Mouse (Mus musculus): ENCODE results near the gene Mrln. TPM values are rescaled to one million over a fixed set of nuclear protein-coding genes. Genes with fewer than 3 reads are reported as not detected.
A peak's percentile ranks its signal among the peaks of the same experiment; 100 is the strongest.
"Not testable (repeated sequence)": the region's sequence is repeated elsewhere in the genome, so short reads cannot be mapped to it uniquely, and the experiment has no call there.

The Mrln gene
- total RNA-seq, 2 experiments from 2014 or later = not detected

- no peak for DNase-seq (ENCODE audit: extremely low spot score in 1 of 2, low spot score in 1 of 2)
Measured at GRCm38 (mm10) chr10:70194283-70194682, 10.2 kb upstream of the Mrln start.

- DNase-seq (ENCODE audit: extremely low spot score in 1 of 2, low spot score in 1 of 2) = no peak
Measured at GRCm38 (mm10) chr10:70195279-70195678, 9.2 kb upstream of the Mrln start.

DNA sequence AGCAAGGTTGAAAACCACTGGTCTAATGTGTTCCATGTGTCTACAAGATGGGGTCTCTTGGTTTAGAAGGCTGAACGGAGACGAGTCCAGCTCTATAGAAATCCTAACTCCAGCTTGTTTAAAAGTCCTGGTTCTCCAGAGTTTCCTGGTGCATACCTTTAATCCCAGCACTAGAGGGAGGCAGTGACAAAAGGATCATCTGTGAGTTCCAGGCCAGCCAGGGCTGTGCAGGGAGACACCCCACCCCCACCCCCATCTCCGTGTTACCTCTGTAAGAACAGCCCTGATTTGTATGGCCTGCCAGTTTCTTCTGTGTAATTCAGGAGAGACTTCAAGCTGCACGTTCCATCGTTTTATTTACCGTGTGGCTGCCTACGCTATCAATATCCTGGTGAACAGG, 8.7 kb upstream of the Mrln start:
- DNase-seq (ENCODE audit: extremely low spot score in 1 of 2, low spot score in 1 of 2) = no peak

GRCm38 (mm10) chr10:70196666-70197065, 7.8 kb upstream of the Mrln start:
- DNase-seq (ENCODE audit: extremely low spot score in 1 of 2, low spot score in 1 of 2) = no peak

DNA sequence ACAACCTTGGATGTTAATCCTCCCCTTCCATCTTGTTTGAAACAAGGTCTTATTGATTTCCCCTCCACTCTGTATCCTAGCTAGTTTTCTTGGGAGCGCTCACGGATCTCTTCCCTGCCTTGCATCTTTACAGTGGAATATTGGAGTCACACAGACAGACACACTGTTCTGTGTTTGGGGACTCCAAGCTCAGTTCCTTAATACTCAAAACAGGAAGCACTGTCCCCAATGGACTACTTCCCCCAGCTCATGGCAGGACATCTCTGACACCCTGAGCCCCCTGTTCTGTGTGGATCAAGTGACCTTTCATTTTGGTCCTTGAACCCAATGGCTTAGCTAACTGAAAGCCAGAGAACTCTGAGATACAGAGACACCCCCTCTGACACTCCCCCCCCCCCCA, 6.9 kb upstream of the Mrln start:
- no peak for DNase-seq (ENCODE audit: extremely low spot score in 1 of 2, low spot score in 1 of 2)

GRCm38 (mm10) chr10:70198012-70198411, 6.5 kb upstream of the Mrln start:
- DNase-seq (ENCODE audit: extremely low spot score in 1 of 2, low spot score in 1 of 2) = no peak

DNA sequence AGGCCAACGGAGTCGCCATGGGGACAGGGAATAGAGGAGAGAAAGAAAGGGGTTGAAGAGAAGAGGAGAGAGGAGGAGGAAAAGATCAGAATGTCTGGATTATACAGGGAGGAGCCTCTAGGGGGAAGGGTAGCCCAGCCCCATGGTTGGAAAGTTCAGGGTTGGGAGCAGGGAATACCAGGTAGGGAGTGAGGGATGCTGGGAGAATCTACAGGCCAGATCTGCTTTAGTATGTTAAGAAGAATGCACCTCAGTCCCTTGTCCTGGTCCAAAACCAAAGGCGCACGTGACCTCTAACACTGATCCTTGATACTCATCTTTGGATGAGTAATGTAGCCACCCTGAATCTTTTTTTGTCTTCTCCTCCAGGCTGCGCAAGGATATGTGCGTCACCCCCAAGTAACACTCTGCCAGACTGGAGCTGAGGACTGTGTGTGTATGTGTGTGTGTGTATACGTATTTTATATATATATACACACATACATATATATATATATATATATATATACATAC, 5.5 kb upstream of the Mrln start:
- DNase-seq (ENCODE audit: extremely low spot score in 1 of 2, low spot score in 1 of 2) = no peak

- DNase-seq (ENCODE audit: extremely low spot score in 1 of 2, low spot score in 1 of 2) = no peak
Measured at GRCm38 (mm10) chr10:70199466-70200210, 4.8 kb upstream of the Mrln start.

- no peak for DNase-seq (ENCODE audit: extremely low spot score in 1 of 2, low spot score in 1 of 2)
Measured at GRCm38 (mm10) chr10:70200889-70201500, 3.5 kb upstream of the Mrln start.

GRCm38 (mm10) chr10:70211281-70211680, 6.8 kb downstream of the Mrln start:
- DNase-seq (ENCODE audit: extremely low spot score in 1 of 2, low spot score in 1 of 2) = no peak

GRCm38 (mm10) chr10:70220971-70221370, 16.5 kb downstream of the Mrln start:
- no peak for DNase-seq (ENCODE audit: extremely low spot score in 1 of 2, low spot score in 1 of 2)

- DNase-seq (ENCODE audit: extremely low spot score in 1 of 2, low spot score in 1 of 2) = not testable (repeated sequence)
Measured at GRCm38 (mm10) chr10:70222231-70222630, 17.8 kb downstream of the Mrln start.

DNA sequence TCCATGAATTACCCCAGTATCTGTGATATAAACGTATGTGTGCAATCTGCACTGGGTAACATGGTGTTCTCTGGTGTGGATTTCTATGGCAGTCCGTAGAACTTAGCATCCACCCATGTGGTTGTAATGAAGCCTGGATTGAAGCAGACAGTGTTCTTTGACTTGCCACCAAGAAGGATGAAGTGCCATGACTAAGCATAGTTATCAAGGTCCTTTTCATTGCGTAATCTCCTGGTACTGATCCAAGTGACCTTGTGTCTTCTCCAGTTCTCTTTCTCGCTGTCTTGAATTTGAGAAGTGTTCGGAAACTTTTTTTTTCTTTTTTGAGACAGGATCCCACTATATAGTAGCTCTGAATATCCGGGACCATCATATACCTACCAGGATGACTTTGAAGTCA, 20.1 kb downstream of the Mrln start:
- no peak for DNase-seq (ENCODE audit: extremely low spot score in 1 of 2, low spot score in 1 of 2)

- DNase-seq (ENCODE audit: extremely low spot score in 1 of 2, low spot score in 1 of 2) = no peak
Measured at GRCm38 (mm10) chr10:70225760-70226159, 21.3 kb downstream of the Mrln start.

DNA sequence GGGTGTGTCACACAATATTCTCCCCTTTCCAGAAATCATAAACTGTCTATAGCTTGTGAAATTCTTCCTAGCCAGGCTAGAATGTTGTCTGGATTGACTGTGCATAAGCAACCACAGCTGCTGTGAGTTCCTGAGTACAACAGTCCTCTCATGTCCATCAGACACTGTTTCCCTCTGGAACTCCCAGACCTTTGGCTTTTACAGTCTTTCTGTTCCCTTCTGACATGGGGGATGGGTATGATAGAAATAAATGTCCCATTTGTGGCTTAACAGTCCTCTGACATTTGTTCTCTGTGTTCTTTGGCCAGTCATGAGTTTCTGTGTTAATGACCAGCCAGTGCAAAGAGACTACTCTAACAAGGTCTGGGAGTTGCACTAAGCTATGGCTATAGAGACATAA, 22.1 kb downstream of the Mrln start:
- DNase-seq (ENCODE audit: extremely low spot score in 1 of 2, low spot score in 1 of 2) = no peak

DNA sequence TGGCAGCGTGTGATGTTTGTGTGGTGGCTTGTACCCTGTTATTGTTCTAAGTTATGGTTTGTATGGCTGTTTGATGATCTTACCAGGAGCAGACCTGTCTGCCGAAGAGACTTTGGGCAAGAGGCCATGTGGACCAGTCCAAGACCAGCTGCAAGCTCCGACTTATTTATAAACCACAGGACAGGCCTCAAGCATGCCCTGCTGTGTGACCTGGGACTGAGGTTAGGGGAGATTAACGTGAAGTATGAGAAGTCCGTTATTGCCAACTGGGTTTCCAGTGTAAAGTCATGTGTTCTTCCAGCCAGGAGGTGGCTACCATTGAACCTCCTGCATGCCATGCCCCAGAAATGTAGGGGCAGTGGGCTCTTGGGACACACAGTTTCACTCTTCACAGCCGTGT, 25.9 kb downstream of the Mrln start:
- DNase-seq (ENCODE audit: extremely low spot score in 1 of 2, low spot score in 1 of 2) = no peak

GRCm38 (mm10) chr10:70237936-70238335, 33.5 kb downstream of the Mrln start:
- DNase-seq (ENCODE audit: extremely low spot score in 1 of 2, low spot score in 1 of 2) = no peak

DNA sequence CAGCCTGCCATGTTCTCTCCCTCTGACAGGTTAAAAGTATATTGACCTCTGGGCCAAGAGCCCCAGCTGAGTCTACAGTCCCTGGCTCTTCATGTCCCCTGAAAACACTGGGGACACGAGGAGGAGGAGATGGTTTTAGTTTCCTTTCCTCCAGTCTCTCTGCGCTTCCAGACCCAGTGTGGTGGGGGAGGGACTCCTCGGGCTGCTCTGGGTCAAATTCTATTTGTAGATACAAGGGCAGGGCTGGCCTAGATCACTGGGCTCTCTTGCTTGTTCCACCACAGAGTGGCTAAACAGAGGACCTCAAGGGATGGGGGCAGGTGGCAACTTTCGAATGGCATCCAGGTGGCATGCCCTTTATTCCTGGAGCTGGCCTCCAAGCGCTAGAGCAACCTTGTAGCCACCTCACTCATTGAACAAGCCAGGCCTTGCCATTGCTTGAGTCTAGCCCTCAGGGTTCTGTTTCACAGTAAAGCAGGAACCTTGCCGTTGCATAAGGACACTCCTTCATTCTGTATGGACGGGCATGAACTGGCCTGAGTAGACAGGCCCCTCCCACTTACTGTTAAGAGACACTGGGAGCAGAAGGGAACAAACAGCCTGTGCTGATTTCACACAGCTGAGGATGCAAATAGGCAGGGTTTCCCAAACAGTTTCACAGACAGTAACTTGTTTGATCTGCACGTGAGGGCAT, 38.4 kb downstream of the Mrln start:
- DNase-seq (ENCODE audit: extremely low spot score in 1 of 2, low spot score in 1 of 2) = no peak

- peak; percentile 11 to 35 for DNase-seq (ENCODE audit: extremely low spot score in 1 of 2, low spot score in 1 of 2)
Measured at GRCm38 (mm10) chr10:70244921-70245558, 40.6 kb downstream of the Mrln start, which contains the start of gene Slc16a9. Gene Slc16a9, plus strand, starts transcription at chr10:70245100.

- DNase-seq (ENCODE audit: extremely low spot score in 1 of 2, low spot score in 1 of 2) = no peak
Measured at GRCm38 (mm10) chr10:70245559-70245945, 41.1 kb downstream of the Mrln start.

DNA sequence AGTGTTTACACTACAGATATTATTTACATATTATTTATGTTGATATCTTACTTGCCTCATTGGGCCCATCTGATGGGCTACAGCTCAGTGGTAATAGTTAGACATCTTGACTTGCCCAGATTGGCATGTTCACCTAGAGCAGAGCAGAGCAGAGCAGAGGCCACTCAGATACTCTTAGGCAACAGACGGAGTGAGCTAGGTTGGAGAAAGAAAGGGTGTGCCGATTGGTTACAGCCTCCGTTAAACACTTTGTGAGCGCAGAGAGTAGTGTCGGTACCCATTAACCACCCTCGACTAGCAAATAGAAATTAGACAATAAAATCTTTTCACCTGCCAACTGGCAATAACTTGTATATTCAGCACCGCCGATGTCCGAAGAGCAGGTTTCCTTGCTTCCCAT, 41.6 kb downstream of the Mrln start:
- no peak for DNase-seq (ENCODE audit: extremely low spot score in 1 of 2, low spot score in 1 of 2)

Measured in layer of hippocampus, postnatal 25 days (tissue).